Mouse (Mus musculus) cerebellum, adult 9-11 months (tissue): Measurements from ENCODE around the gene Gm5294.

Experiments used
- DNase-seq: peaks from one replicate; pipeline ENCODE4 v3.0.0; 2022

The Gm5294 gene

GRCm38 (mm10) chr5:138819780-138820179 is at the start of gene Gm5294:
Gene Gm5294, plus strand, starts transcription at chr5:138820080.
- no peak for DNase-seq

GRCm38 (mm10) chr5:138775096-138775495 is 44.8 kb upstream of the Gm5294 start:
- no peak for DNase-seq

GRCm38 (mm10) chr5:138776346-138776745 is 43.5 kb upstream of the Gm5294 start:
- DNase-seq: peak; percentile 39

- peak; percentile 36 for DNase-seq
Measured at GRCm38 (mm10) chr5:138778731-138779463, 41.0 kb upstream of the Gm5294 start.

DNA sequence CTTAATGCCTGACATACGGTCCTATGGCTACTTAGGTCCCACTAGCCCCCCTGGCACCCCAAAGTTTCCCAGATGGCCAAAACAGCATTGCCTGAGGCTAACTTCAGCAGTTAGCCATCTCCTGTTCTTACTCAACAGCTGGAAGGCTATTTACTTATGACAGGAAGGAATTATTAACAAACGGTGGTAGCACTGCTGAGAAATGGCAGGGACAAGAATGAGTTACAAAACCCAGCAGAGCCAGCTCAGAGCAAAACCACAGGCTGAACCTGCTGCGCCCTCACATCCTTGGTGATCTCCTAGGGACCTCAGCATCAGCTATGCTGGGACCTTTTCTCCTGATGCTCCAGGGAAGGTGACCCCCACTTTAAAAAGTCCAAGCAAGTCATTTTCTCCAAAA is 40.2 kb upstream of the Gm5294 start:
- no peak for DNase-seq

GRCm38 (mm10) chr5:138782697-138783096 is 37.2 kb upstream of the Gm5294 start:
- no peak for DNase-seq

DNA sequence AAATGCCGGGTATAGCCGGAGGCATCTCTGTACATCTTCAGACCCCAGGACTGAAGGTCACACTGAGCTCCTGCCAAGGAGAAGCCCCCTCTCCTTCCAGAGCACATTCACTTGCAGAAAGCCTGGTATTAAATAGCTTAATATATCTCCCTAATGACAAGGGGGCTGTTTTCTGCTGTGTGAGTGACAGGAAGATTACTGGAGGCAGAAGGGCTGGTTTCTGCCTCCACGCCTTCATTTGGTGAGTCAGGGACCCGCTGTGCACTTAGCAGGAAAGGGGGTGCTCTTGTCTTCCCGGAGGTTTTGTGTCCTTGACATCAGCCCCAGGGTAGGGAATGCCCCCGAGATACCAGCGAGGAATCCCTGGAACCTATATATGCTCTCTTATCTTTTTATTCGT is 36.7 kb upstream of the Gm5294 start:
- DNase-seq: no peak

DNA sequence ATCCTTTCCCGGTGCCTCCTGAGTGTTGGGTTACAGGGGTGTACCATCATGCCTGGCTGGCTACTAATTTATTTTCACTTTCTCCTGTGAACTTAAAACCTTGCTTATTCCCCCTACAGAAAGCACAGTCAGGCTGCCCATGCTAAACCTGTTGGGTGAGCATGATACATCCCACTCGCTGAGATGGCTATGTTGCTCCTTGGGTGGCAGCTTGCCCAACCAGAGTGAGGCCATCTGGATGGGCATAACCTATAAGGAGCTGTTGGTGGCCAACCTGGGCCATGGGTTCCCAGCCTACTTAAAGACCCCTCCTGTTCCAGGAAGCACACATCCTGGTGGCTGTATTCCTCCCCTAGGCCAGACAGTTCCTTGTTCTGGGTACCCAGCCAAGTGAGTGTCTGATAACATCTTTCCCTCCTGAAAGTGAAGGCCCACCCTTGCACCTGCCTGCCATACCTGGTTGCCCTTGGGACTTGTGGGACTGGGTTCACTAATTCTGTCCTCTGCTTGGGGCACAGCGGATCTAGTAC is 33.8 kb upstream of the Gm5294 start:
- DNase-seq: no peak

DNA sequence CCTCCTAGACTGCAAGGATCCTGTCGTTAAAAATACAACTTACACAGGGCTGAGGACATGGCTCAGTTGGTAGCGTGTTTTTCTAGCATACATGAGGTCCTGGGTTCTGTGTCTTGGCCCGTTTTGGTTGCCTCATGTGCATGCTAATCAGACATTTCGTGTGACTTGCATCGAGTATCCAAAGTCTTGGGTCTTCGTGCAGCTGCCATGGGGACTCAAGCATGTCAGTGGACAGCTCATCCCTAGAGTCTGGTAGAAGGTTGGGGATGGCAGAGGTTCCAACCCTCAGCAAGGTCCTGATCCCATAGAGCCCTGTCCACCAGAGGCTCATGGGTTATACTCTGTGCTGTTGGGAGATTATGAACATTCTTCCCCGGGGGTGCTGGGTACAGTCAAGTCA is 32.2 kb upstream of the Gm5294 start:
- no peak for DNase-seq

GRCm38 (mm10) chr5:138788481-138789211 is 31.2 kb upstream of the Gm5294 start:
- DNase-seq: peak; percentile 17

DNA sequence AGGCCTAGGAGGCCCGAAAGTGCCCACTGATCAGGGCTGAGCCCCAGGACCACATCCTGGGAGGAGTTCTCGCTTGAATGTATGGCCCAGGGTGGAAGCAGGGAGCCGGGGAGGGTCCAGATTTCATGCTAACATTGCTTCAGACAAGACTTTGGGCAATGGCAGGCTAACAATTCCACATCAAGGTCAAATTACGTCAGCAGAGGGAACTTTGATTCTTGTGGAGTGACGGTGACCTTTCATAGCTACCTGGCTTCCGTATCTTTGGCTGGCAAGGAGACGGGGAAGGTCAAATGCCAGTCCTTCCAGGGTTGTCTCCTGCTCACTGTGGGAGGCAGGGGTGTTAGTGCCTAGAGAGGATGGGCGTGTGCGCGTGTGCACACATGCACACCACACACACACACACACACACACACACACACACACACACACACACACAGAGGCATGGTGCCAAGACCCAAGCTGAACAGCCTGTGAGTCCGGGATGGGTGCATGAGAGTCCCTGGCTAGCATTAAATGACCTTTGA is 28.9 kb upstream of the Gm5294 start:
- no peak for DNase-seq

- DNase-seq: no peak
Measured at GRCm38 (mm10) chr5:138801588-138802116, 18.2 kb upstream of the Gm5294 start.

DNA sequence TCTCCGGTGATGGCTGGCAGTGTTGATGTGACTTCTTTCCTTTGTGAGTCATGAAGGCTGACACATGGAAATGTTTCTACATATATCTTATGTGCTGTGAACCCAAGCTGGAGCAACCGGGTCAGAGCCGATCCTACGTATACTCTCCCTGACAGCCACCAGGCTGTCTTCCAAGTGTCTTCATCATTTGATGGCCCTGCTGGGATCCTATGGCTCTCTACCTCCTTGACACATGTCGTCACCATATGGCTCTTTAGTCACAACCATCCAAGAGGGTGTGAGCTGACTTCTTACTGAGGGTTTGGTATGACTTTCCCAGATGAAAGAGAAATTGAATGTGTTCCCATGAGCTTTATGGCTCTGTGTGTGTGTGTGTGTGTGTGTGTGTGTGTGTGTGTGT is 15.6 kb upstream of the Gm5294 start:
- peak; percentile 14 for DNase-seq

DNA sequence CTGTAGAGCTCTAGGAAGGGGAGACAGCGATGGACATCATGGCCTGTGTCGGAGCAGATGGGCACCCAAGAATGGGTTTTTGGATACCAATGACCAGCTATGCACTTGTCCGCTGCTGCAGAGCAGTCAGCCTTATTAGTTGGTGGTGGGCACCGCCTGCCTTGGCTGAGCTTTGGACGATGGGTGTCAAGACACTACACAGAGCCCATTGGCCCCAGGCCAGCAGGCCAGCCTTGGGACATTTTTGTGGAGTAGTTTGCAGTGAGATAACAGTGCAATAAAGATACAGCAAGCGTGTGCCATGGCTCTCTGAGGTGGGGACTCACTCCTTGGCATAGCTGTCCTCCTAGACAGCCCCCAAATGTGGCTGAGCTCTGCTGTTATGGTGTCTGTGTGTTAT is 10.1 kb upstream of the Gm5294 start:
- no peak for DNase-seq

DNA sequence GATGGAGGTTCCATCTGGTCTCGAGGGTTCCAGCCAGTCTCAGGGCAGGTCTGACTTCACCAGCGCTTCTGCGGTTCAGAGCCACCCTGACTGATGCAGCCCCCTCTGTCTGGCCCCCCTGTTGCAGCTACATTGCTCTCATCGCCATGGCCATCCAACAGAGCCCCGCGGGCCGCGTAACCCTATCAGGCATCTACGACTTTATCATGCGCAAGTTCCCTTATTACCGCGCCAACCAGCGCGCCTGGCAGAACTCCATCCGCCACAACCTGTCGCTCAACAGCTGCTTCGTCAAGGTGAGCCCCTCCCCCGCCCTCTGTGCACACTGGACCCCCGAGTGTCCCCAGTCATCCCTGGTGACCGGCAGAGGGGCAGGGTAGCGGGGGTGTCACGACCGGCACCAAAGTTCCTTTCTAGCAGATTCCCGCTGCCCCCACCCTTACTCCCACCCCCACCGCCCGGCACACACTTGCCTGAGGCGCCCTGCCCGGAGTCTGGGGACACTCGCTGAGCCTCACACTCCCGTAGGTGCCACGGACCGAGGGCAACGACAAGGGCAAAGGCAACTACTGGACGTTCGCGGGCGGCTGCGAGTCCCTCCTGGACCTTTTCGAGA is 945 bp downstream of the Gm5294 start:
- no peak for DNase-seq

GRCm38 (mm10) chr5:138825090-138825489 is 5.2 kb downstream of the Gm5294 start:
- no peak for DNase-seq

DNA sequence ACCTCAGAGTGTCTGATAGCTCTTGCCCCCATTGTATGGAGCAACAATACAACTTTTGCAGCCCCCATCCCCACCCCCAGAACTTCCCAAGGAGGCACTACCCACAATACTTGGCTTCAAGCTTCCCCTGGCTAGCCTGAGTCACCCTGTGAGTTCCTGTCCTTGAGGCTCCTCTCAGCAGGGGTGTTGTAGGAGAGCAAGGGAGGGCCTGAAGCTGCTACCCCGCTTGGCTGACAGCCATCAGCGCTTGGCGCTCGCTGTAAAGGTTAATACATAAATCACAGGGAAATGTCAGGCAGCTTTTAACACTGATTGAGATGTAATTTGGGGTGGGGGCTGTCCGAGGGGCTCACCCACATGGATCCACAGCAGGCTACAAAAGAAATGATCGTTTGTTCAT is 13.5 kb downstream of the Gm5294 start:
- DNase-seq: no peak

DNA sequence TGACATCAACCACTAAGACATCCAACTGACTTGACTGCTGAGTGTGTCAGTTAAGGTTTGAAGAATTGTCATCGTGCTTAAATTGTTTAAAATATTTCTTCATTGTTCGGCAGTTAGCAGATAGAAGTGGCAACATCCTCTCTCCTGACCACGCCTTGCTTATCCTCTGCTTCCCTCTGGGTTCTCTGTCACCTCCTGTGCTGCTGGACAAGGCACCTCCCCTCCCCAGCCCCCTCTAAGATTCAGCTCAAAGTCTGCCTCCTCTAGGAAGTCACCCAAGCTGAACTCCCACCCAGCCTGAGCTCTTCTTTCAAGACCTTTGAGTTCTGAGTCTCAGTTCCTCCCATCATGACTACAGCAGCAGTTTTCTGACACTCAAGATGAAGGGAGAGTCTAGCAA is 15.0 kb downstream of the Gm5294 start:
- DNase-seq: no peak

- DNase-seq: no peak
Measured at GRCm38 (mm10) chr5:138840981-138841380, 21.1 kb downstream of the Gm5294 start.

DNA sequence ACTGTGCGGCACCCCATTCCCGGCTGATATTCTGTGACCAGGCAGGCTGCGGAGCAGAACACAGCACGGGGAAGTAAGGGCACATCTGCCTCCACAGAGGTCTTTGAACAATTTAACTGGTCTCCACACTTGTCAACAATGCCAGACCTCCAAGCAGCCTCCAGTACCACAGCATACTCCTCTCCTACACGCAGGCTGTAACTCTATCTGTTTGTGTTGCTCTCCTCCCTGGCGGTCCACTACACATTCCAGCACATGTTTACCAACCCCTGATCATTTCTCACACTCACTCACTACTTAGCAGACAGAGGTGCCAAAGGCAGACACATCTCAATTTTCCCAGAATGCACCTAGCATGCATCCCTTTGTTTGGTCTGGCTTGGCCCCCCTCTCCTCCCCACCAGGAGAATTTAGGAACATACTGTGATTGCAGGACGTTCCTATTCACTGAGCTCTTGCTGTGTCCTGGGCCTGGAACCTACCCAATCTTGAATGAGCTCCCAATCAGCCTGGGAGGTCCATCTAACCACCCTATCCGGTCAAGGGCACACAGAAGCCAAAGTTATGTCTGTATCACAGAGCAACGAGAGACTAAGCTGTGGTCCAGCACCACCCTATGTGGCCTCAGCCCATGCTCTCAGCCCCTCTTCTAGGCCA is 23.4 kb downstream of the Gm5294 start:
- no peak for DNase-seq

- DNase-seq: no peak
Measured at GRCm38 (mm10) chr5:138846506-138846905, 26.6 kb downstream of the Gm5294 start.

GRCm38 (mm10) chr5:138848102-138848501 is 28.2 kb downstream of the Gm5294 start:
- peak; percentile 83 for DNase-seq
